Mouse (Mus musculus) layer of hippocampus, adult 9-11 months (tissue): ENCODE data around the gene Olfr789.
A peak's percentile ranks its signal among the peaks of the same experiment; 100 is the strongest.

Source experiments
- DNase-seq: peaks from one replicate; pipeline ENCODE4 v3.0.0; 2022

The Olfr789 gene

DNA sequence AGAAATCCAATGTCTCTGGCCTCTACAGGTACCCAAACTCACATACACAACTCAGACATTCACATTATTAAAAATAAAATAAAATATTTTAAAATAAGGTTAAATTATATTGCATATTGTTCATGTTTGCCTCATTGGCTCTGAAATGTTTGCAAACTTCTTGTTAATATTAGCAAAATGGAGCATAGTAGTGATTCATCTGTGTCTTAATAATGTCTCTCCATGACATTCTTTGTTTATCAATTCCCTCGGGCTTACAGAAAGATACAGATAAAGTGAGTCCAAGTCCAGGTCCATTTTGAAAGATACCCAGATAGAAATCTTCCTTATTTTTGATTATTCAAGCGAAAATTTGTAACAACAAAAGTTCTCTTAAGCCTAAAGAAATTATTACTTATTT is at the start of gene Olfr789:
TSS of gene Olfr789 (plus strand) at position 301 of the 400 bp plus-strand sequence.
- DNase-seq, result no peak

DNA sequence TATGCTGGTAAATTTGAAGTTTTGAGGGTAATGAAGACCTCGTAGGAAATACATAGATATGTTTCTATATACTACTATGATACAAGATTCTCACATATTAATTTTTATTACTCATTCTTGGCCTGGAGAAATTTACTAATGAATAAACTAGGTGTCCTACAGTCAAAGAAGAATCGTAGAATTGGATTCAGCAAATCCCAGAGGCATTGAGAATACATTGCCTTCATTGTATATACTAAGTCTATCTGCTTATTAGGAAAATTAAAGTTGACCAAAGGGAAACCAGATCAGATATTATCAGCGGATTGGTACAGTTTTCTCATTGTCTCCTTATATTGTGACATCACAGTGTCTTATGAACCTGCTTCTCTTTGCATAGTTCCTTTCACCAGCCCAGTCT is 23.0 kb upstream of the Olfr789 start, which contains the start of gene Olfr787:
TSS of gene Olfr787 (plus strand) at position 301 of the 400 bp plus-strand sequence.
- DNase-seq, result no peak

DNA sequence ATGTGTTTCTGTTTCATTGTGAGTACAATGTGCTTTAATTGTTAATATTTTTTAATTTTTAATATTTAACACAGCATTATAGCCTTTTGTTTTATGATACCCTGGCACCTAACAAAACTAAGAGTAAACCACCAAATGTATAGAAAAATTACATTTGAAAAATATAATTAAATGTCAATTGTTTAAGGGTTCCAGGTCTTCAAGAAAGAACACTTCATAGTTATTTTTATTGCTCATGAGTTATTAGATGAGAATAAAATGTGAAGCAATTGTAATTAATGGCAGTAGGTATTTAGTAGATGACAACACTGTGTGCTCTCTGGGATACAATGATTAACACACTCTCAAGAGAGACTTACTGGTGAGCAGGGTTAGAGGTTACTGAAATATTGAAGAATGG is 13.9 kb upstream of the Olfr789 start, which contains the start of gene Olfr788:
TSS of gene Olfr788 (plus strand) at position 301 of the 400 bp plus-strand sequence.
- DNase-seq, result no peak

DNA sequence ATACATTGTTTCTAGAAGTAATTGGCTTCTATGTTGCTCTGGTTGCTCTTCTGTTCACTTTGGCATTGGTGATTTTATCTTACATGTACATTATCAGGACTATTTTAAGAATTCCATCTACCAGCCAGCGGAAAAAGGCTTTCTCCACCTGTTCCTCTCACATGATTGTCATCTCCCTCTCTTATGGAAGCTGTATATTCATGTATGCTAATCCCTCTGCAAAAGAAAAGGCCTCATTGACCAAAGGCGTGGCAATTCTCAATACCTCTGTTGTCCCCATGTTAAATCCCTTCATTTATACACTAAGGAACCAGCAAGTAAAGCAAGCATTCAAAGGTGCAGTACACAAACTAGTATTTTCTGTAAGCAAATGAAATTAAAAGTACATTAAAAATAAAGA is 11.3 kb upstream of the Olfr789 start:
- no peak for DNase-seq

DNA sequence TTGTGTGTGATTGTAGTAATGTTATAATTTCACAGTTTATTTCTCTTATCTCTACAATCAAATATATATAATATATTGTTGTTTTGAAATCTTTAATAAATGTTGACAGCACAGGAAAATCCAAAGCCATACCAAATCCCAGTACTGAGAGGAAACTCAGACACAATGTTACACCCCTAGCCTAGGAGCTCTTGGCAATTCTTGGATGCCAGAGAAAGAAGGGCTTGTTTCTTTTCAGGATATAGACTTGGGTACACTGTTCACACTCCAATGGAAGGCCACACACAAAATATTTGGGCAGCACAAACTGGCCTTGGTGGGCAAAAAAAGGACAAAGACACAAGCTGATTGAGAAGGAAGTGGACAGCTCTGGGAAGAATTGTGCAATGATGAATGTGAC is 10.8 kb upstream of the Olfr789 start:
- DNase-seq, result no peak

DNA sequence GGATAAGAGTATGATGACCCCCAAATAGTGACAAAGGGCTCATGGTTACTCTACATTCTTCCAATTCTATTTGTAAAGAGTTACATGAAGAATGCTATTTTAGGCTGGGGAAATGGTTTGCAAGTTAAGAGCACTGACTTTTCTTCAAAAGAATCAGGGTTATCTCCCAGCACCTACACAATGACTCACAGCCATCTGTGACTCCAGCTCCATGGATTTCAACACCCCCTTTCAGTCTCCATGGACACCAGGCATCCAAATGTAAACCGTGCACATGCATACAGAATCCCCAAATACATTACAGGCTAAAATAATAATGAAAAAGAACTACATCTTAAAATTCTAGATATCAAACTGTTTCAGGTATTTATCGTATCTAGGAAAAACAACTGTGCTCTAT is 5.5 kb downstream of the Olfr789 start:
- peak; percentile 4 for DNase-seq

DNA sequence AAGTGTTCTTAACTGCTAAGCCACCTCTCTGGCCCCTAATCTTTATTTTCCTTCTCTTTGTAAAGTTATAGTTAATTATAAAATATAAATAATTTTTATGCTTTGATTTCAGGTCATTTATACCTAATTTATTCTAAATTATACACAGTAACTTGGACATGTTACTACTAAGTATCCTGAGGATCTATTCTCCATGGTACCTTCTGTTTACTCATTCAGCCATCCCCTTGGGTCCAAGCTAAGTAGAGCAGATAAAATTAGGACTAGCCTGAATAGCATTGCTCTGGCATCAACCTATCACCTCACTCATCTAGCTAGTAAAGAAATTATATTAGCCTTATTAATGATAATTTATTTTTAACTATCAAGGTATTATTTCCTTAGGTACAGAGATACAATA is 13.6 kb downstream of the Olfr789 start, which contains the start of gene Olfr790:
TSS of gene Olfr790 (plus strand) at position 301 of the 400 bp plus-strand sequence.
- no peak for DNase-seq

DNA sequence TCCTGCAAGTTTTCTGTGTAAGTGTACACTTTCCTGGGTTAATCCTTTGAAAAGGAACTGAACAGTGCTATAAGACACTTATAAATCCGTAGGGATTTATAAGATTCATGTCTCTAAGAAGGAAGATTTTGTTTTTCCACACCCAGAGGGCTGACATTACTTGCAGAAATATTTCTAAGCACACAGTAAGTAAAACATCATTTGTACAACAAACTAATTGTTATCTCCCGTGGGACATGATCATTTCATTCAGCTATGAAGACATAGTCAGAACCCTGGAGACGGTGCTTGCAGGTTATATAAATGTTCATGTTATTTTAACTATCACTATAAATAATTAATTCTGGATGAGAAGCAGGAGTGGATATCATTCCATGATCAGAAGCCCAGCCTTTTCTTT is 36.9 kb downstream of the Olfr789 start, which contains the start of gene Olfr791:
TSS of gene Olfr791 (plus strand) at position 301 of the 400 bp plus-strand sequence.
- no peak for DNase-seq

DNA sequence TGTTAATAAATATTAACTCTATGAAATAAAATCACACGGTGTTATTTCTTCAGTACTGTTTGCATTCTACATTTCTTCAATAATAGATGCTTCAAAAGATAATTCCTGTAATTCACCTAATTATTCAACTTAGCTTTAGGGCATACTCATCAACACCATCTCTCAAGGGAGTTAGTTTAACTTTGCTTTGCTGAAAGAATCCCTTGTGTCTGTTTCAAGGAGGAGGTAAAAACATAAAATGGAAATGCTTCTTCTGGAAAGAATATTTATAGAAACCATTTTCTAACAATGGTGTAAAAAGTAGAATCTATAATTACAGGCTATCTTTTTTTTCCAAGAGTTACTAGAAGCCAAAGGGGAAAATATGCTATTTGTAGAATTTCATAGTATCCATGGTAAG is 54.3 kb downstream of the Olfr789 start, which contains the start of gene Olfr792:
TSS of gene Olfr792 (plus strand) at position 301 of the 400 bp plus-strand sequence.
- no peak for DNase-seq
